Mouse (Mus musculus) intestine, postnatal 0 days (tissue): ENCODE results near the gene Kdm5c. TPM values are rescaled to one million over a fixed set of nuclear protein-coding genes. Genes with fewer than 3 reads are reported as not detected.
"Not testable (repeated sequence)": the region's sequence is repeated elsewhere in the genome, so short reads cannot be mapped to it uniquely, and the experiment has no call there.

Experiments
- ATAC-seq: fragments of 200-750 bp; cut with Nextera tagmentation; 2 replicates; pipeline ENCODE4 v1.8.0; 2017; ENCODE audit warnings: mild to moderate bottlenecking, moderate TSS enrichment, moderate library complexity
- H3K27ac ChIP-seq: fragments of 300-500 bp; sonication (generic); 2 replicates; pipeline ENCODE4 v1.5.1; 2014; ENCODE audit warnings: mild to moderate bottlenecking, low read depth, low read length, moderate library complexity
- H3K27me3 ChIP-seq: fragments of 300-500 bp; sonication (generic); replicated peaks from 2 replicates; pipeline ENCODE4 v1.6.1; 2014; ENCODE audit warnings: low read length, mixed read lengths; ENCODE audit not compliant: control insufficient read depth, insufficient read depth
- H3K36me3 ChIP-seq: fragments of 300-500 bp; sonication (generic); 2 replicates; pipeline ENCODE4 v1.6.1; 2014; ENCODE audit warnings: mild to moderate bottlenecking, moderate library complexity; ENCODE audit not compliant: control insufficient read depth, insufficient read depth
- H3K4me1 ChIP-seq: fragments of 300-500 bp; sonication (generic); replicated peaks from 2 replicates; pipeline ENCODE4 v1.6.1; 2014; ENCODE audit warnings: antibody characterized with exemption, low read length, mixed read lengths; ENCODE audit not compliant: control insufficient read depth, insufficient read depth
- H3K4me2 ChIP-seq: fragments of 300-500 bp; sonication (generic); replicated peaks from 2 replicates; pipeline ENCODE4 v1.6.1; 2014; ENCODE audit warnings: low read depth, mild to moderate bottlenecking, moderate library complexity
- H3K4me3 ChIP-seq: fragments of 300-500 bp; sonication (generic); 2 replicates; pipeline ENCODE4 v1.5.1; 2014; ENCODE audit warnings: low read depth, low read length
- H3K9ac ChIP-seq: fragments of 300-500 bp; sonication (generic); 2 replicates; pipeline ENCODE4 v1.6.1; 2014; ENCODE audit warnings: mild to moderate bottlenecking, low read depth, low read length
- H3K9me3 ChIP-seq: fragments of 300-500 bp; sonication (generic); 2 replicates; pipeline ENCODE4 v1.6.1; 2016; ENCODE audit warnings: mixed run types; ENCODE audit not compliant: control insufficient read depth
- CTCF ChIP-seq: sonication (generic); IDR thresholded peaks from 2 replicates; pipeline ENCODE4 v1.5.1; 2016; ENCODE audit warnings: low read depth, mild to moderate bottlenecking, control low read depth, antibody characterized with exemption, moderate library complexity
- WGBS: fragments of 180-500 bp; shearing (Covaris S2); extraction: QIAGEN DNeasy Blood & Tissue Kit; methylation state at CpG from one replicate; pipeline ENCODE4 v1.1.7; 2014; 5-methylcytosine and 5-hydroxymethylcytosine counted together
- polyA plus RNA-seq: library from polyadenylated mRNA; unstranded; fragments of >200 nt; fragmentation: Nextera tagmentation; extraction: Ambion mirVana; gene quantifications from 2 replicates; pipeline ENCODE4 v1.2.1, GENCODE M21; 2015

Kdm5c gene
- polyA plus RNA-seq, 1 experiment from 2014 or later: 19.7 TPM

GRCm38 (mm10) chrX:152223313-152223712, 9.5 kb upstream of the Kdm5c start:
- Histone ChIP-seq H3K9me3 (no peaks in the 10 kb centered on the region), H3K36me3 (peaks cover 8% of the 10 kb centered on the region; the same call in 1 of the 2 replicates), H3K4me3 (no peak overlapping the region), H3K27me3 (no peaks in the 10 kb centered on the region), H3K27ac (no peak overlapping the region), H3K4me1 (no peaks in the 10 kb centered on the region), H3K9ac (no peak overlapping the region), H3K4me2 (no peak overlapping the region)
- WGBS: 84% methylated on average over 4 of the region's 6 CpGs
- no peak for ATAC-seq
- no peak for TF ChIP-seq CTCF

DNA sequence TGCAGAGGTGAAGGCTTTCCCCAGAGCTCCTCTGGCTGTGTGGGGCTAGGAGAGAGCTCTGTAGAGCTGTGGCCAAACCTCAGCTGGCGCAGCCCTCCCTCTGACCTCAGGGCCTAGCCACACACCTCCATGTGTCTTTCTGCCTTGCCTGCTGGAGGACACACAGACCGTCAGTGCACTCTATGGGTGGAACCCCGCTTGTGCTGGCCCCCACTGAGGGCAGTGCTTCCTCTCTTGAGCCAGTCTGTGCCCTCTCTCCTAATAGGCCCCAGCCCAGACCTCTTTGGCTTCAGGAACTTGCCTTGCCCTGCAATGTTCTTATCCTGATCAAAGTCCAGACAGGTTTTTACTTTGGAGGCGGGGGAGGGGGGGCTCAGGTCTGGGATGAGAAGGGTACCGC, 8.5 kb upstream of the Kdm5c start:
- peak; percentile 29; the same call in 1 of the 2 replicates for ATAC-seq
- no peak overlapping the region for H3K9ac ChIP-seq
- H3K4me3 ChIP-seq: no peak overlapping the region
- no peak overlapping the region for H3K4me2 ChIP-seq
- H3K9me3 ChIP-seq: no peaks in the 10 kb centered on the region
- TF ChIP-seq CTCF: no peak
- WGBS: 58% methylated on average over 5 of the region's 5 CpGs
- H3K27me3 ChIP-seq: no peaks in the 10 kb centered on the region
- H3K4me1 ChIP-seq: no peaks in the 10 kb centered on the region
- no peak overlapping the region for H3K27ac ChIP-seq
- H3K36me3 ChIP-seq: peaks cover 8% of the 10 kb centered on the region; the same call in 1 of the 2 replicates

DNA sequence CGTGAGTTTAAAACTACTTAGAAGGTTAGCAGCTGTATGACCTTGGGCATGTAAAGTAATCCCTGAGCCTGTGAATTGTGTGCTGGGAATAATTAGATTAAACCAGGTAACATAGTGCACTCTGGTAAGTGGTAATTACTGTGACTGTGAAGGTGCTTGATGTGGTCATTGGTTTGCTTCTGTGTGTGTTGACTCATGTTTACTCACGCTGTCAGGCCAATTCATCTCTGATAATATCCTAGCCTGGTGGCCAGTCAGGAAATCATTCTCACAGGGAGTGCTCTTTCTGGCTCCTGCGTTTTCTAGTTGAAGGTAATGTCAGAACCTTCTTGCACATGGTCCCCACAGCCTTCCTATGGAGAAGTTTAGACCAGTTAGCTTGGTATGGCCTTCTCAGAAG, 1.3 kb downstream of the Kdm5c start:
- no peak for TF ChIP-seq CTCF
- 0 out of 2 replicates have a peak, but pooled peaks have one; percentile 11 for ATAC-seq
- 6% methylated on average over 3 of the region's 3 CpGs for WGBS
- H3K4me3 ChIP-seq: peak overlapping the region; percentile 97
- H3K4me2 ChIP-seq: peak overlapping the region; percentile 72
- H3K27me3 ChIP-seq: no peaks in the 10 kb centered on the region
- H3K9ac ChIP-seq: peak overlapping the region; percentile 96; the same call in 1 of the 2 replicates
- H3K36me3 ChIP-seq: peaks cover 17% of the 10 kb centered on the region
- H3K4me1 ChIP-seq: 0 out of 2 replicates have a peak, but pooled peaks cover 3% of the 10 kb centered on the region
- H3K9me3 ChIP-seq: no peaks in the 10 kb centered on the region
- H3K27ac ChIP-seq: peak overlapping the region; percentile 73

GRCm38 (mm10) chrX:152235758-152236157, 2.9 kb downstream of the Kdm5c start:
- Histone ChIP-seq H3K4me1 (0 out of 2 replicates have a peak, but pooled peaks cover 3% of the 10 kb centered on the region), H3K27ac (no peak overlapping the region), H3K9ac (no peak overlapping the region), H3K9me3 (no peaks in the 10 kb centered on the region), H3K4me2 (no peak overlapping the region), H3K4me3 (no peak overlapping the region), H3K27me3 (no peaks in the 10 kb centered on the region), H3K36me3 (peaks cover 33% of the 10 kb centered on the region)
- 74% methylated on average over 2 of the region's 2 CpGs for WGBS
- no peak for ATAC-seq
- TF ChIP-seq CTCF: no peak

DNA sequence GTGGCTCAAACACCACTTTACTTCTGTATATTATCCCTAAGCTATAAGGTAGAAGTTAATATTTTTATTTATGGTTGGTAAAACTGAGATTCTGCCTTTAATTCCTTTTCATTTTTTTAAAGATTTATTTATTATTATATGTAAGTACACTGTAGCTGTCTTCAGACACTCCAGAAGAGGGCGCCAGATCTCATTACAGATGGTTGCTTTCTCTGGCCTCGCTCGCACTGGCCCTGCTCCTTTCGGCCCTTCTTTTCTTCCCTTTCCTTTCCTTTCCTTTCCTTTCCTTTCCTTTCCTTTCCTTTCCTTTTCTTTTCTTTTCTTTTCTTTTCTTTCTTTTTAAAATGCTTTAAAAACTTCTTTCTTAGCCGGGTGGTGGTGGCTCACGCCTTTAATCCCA, 10.3 kb downstream of the Kdm5c start:
- peaks cover 70% of the 10 kb centered on the region for H3K36me3 ChIP-seq
- ATAC-seq, H3K9me3 ChIP-seq, H3K27ac ChIP-seq, H3K4me1 ChIP-seq, H3K4me2 ChIP-seq, H3K4me3 ChIP-seq, H3K9ac ChIP-seq, H3K27me3 ChIP-seq: not testable (repeated sequence)
- peak; percentile 36; the same call in 1 of the 2 replicates for TF ChIP-seq CTCF
- 81% methylated on average over 6 of the region's 6 CpGs for WGBS

DNA sequence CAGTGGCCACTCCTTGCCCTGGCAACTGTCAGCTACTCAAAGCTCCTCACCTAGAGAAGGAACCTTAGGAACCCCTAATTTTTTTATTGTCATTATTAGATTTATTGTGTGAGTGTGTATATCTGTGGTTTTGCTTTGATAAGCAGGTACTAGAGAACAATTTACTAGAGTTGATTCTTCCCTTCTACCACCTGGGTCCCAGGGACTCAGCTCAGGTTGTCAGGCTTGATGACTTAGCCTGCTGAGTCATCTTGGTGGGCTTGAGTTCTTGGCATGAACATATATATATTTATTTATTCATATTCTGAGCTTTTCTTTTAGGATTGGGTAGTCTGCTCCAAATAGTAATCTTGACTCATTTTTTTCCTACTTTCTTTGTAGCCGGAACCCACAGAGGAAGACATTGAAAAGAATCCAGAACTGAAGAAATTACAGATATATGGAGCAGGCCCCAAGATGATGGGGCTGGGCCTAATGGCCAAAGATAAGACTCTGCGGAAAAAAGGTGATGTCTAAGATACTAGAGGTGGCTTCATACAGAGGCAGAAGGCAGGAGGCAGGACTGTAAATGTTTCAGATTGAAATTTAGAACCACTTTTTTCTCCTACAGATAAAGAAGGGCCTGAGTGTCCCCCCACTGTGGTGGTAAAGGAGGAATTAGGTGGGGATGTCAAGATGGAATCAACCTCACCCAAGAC, 11.8 kb downstream of the Kdm5c start:
- no peak for ATAC-seq
- WGBS: 85% methylated on average over 2 of the region's 2 CpGs
- Histone ChIP-seq H3K27ac (no peak overlapping the region), H3K4me2 (no peak overlapping the region), H3K9ac (no peak overlapping the region), H3K4me1 (no peaks in the 10 kb centered on the region), H3K4me3 (no peak overlapping the region), H3K36me3 (peaks cover 69% of the 10 kb centered on the region), H3K27me3 (no peaks in the 10 kb centered on the region), H3K9me3 (no peaks in the 10 kb centered on the region)
- no peak for TF ChIP-seq CTCF
